18 mouse cellular contexts compared by ENCODE assay signal in genomic region chr5:4666381-4666780, GRCm38 (mm10).
DNase-seq lines count a peak whose midpoint lies in the region; ATAC-seq and TF ChIP-seq lines count a peak whose summit lies in the region.
"Had no signal": no experiment of that assay in that cellular context is flagged by ENCODE, and none has a peak within 500 bp of the region (broad histone marks: within the 10 kb centered on the region; RNA-seq: fewer than 3 reads in every experiment).

No protein-coding gene starts in this region.

- no peaks in the 10 kb centered on the region for H3K27me3 ChIP-seq in hindbrain, embryonic 16.5 days (replicated peaks; ENCODE audit: control insufficient read depth, insufficient read depth, low read length)
- no peaks in the 10 kb centered on the region for H3K27me3 ChIP-seq in midbrain, postnatal 0 days (ENCODE audit: insufficient read depth, low read length)
- H3K27me3 ChIP-seq: CH12.LX; heart, embryonic 15.5 days had no signal

- 44% methylated on average over 12 of the region's 12 CpGs for WGBS in hindbrain, embryonic 16.5 days
- 41% methylated on average over 12 of the region's 12 CpGs for WGBS in midbrain, postnatal 0 days

- H3K9me3 ChIP-seq in hindbrain, embryonic 16.5 days (ENCODE audit: control insufficient read depth, low read length), result no peaks in the 10 kb centered on the region
- no peaks in the 10 kb centered on the region for H3K9me3 ChIP-seq in midbrain, postnatal 0 days (ENCODE audit: low read length)
- H3K9me3 ChIP-seq: embryonic facial prominence, embryonic 10.5 days; heart, embryonic 15.5 days; lung, embryonic 15.5 days had no signal

- H3K27ac ChIP-seq in hindbrain, embryonic 16.5 days (ENCODE audit: low read depth, low read length), result no peak overlapping the region
- H3K27ac ChIP-seq in midbrain, postnatal 0 days (ENCODE audit: low read depth, low read length), result peak overlapping the region; percentile 34
- H3K27ac ChIP-seq in gastrocnemius, adult 2 months, result no peak overlapping the region
- H3K27ac ChIP-seq: embryonic facial prominence, embryonic 10.5 days; heart, embryonic 15.5 days; liver, embryonic 14.5 days; lung, embryonic 15.5 days; macrophage had no signal

- H3K4me2 ChIP-seq in hindbrain, embryonic 16.5 days (ENCODE audit: low read length), result peak overlapping the region; percentile 42
- H3K4me2 ChIP-seq in midbrain, postnatal 0 days (ENCODE audit: low read depth, low read length, poor library complexity, severe bottlenecking), result peak overlapping the region; percentile 37
- H3K4me2 ChIP-seq: heart, embryonic 15.5 days; lung, embryonic 15.5 days had no signal

- peak; percentile 5 for DNase-seq in left cerebral cortex, postnatal 4 days
- DNase-seq in left cerebral cortex, adult 18-20 months (ENCODE audit: low spot score in 2 of 2), result no peak
- DNase-seq in midbrain, postnatal 0 days (ENCODE audit: low spot score), result peak; percentile 15
- no peak for DNase-seq in gastrocnemius, adult 2 months
- DNase-seq in thymus, postnatal 25 days, result no peak
- no peak for DNase-seq in urinary bladder, adult 2 months (ENCODE audit: low spot score)
- DNase-seq: adrenal gland, postnatal 36 days; gastrocnemius, postnatal 25 days; heart, postnatal 4 days; thymus, adult 2 months had no signal

- peaks cover 5% of the 10 kb centered on the region; the same call in 1 of the 2 replicates for H3K4me1 ChIP-seq in hindbrain, embryonic 16.5 days (ENCODE audit: control insufficient read depth, insufficient read depth, low read depth, low read length)
- H3K4me1 ChIP-seq in midbrain, postnatal 0 days (ENCODE audit: insufficient read depth, low read length), result peaks cover 7% of the 10 kb centered on the region; the same call in 1 of the 2 replicates
- H3K4me1 ChIP-seq: heart, embryonic 15.5 days had no signal

- no peak for TF ChIP-seq CTCF in midbrain, postnatal 0 days (IDR thresholded peaks at IDR 0.05)
- no peak for TF ChIP-seq CTCF in gastrocnemius, adult 2 months (IDR thresholded peaks at IDR 0.05)

- no peak overlapping the region for H3K4me3 ChIP-seq in hindbrain, embryonic 16.5 days (ENCODE audit: low read length)
- peak overlapping the region; percentile 1; the same call in 1 of the 2 replicates for H3K4me3 ChIP-seq in midbrain, postnatal 0 days (ENCODE audit: low read depth, low read length)
- no peak overlapping the region for H3K4me3 ChIP-seq in gastrocnemius, adult 2 months
- H3K4me3 ChIP-seq: embryonic facial prominence, embryonic 10.5 days; heart, embryonic 15.5 days; lung, embryonic 15.5 days had no signal

- no peaks in the 10 kb centered on the region for H3K36me3 ChIP-seq in hindbrain, embryonic 16.5 days (ENCODE audit: control insufficient read depth, insufficient read depth, low read length)
- no peaks in the 10 kb centered on the region for H3K36me3 ChIP-seq in midbrain, postnatal 0 days (ENCODE audit: insufficient read depth, low read length)
- H3K36me3 ChIP-seq: embryonic facial prominence, embryonic 10.5 days; heart, embryonic 15.5 days; lung, embryonic 15.5 days had no signal

- intact Hi-C loops in left cerebral cortex, postnatal 4 days (cut with DNase I), result no loop called here
- intact Hi-C loops in gastrocnemius, adult 2 months (cut with DNase I), result no loop called here

- peak overlapping the region; percentile 7 for H3K9ac ChIP-seq in hindbrain, embryonic 16.5 days (ENCODE audit: low read depth, low read length)
- H3K9ac ChIP-seq in midbrain, postnatal 0 days (replicated peaks; ENCODE audit: low read length, poor library complexity, severe bottlenecking), result 0 out of 2 replicates have a peak overlapping the region, but pooled peaks have one; percentile 19
- H3K9ac ChIP-seq: heart, embryonic 15.5 days; liver, embryonic 14.5 days; lung, embryonic 15.5 days had no signal

- peak; percentile 47; the same call in 1 of the 2 replicates for ATAC-seq in hindbrain, embryonic 16.5 days
- ATAC-seq in midbrain, postnatal 0 days (ENCODE audit: low FRiP score), result peak; percentile 73
- ATAC-seq: intestine, postnatal 0 days had no signal

Comparison
In these comparisons a context has a peak if more than half of its experiments do, and no peak if none do; other contexts are left out.
1. DNase-seq: peak in left cerebral cortex, postnatal 4 days (single experiment) and midbrain, postnatal 0 days (single experiment); none in left cerebral cortex, adult 18-20 months (0 of 2), gastrocnemius, adult 2 months (single experiment), thymus, postnatal 25 days (single experiment) and urinary bladder, adult 2 months (single experiment).